Mouse (Mus musculus) embryonic facial prominence, embryonic 13.5 days (tissue): ENCODE results near the gene Dusp10. TPM values are rescaled to one million over a fixed set of nuclear protein-coding genes. Genes with fewer than 3 reads are reported as not detected.

ENCODE experiments used
- ATAC-seq: fragments of 200-750 bp; cut with Nextera tagmentation; 2 replicates; pipeline ENCODE4 v1.8.0; 2017; ENCODE audit warnings: low read depth; ENCODE audit not compliant: insufficient number of reproducible peaks, insufficient read depth, low FRiP score, low TSS enrichment
- H3K27ac ChIP-seq: fragments of 300-500 bp; sonication (generic); 2 replicates; pipeline ENCODE4 v1.5.1; 2015; ENCODE audit warnings: moderate library complexity, mild to moderate bottlenecking, inconsistent platforms
- H3K27me3 ChIP-seq: fragments of 300-500 bp; sonication (generic); 2 replicates; pipeline ENCODE4 v1.6.1; 2015; ENCODE audit warnings: mild to moderate bottlenecking, inconsistent platforms
- H3K36me3 ChIP-seq: fragments of 300-500 bp; sonication (generic); 2 replicates; pipeline ENCODE4 v1.6.1; 2015; ENCODE audit warnings: mild to moderate bottlenecking, inconsistent platforms
- H3K4me1 ChIP-seq: fragments of 300-500 bp; sonication (generic); 2 replicates; pipeline ENCODE4 v1.6.1; 2015; ENCODE audit warnings: inconsistent platforms
- H3K4me2 ChIP-seq: fragments of 300-500 bp; sonication (generic); 2 replicates; pipeline ENCODE4 v1.6.1; 2015; ENCODE audit warnings: moderate library complexity, mild to moderate bottlenecking, inconsistent platforms
- H3K4me3 ChIP-seq: fragments of 300-500 bp; sonication (generic); 2 replicates; pipeline ENCODE4 v1.5.1; 2015; ENCODE audit warnings: mild to moderate bottlenecking, inconsistent platforms
- H3K9ac ChIP-seq: fragments of 300-500 bp; sonication (generic); 2 replicates; pipeline ENCODE4 v1.6.1; 2015; ENCODE audit warnings: mild to moderate bottlenecking, inconsistent platforms
- H3K9me3 ChIP-seq: fragments of 300-500 bp; sonication (generic); 2 replicates; pipeline ENCODE4 v1.6.1; 2016; ENCODE audit warnings: inconsistent platforms
- WGBS: fragments of 180-500 bp; shearing (Covaris S2); methylation state at CpG from one replicate; pipeline ENCODE4 v1.1.7; 2015; ENCODE audit warnings: mixed read lengths; 5-methylcytosine and 5-hydroxymethylcytosine counted together
- polyA plus RNA-seq: library from polyadenylated mRNA; unstranded; fragments of >200 nt; fragmentation: Nextera tagmentation; extraction: Ambion mirVana; gene quantifications from 2 replicates; pipeline ENCODE4 v1.2.1, GENCODE M21; 2015

Gene Dusp10
- polyA plus RNA-seq, 1 experiment from 2014 or later: 13.1 TPM

DNA sequence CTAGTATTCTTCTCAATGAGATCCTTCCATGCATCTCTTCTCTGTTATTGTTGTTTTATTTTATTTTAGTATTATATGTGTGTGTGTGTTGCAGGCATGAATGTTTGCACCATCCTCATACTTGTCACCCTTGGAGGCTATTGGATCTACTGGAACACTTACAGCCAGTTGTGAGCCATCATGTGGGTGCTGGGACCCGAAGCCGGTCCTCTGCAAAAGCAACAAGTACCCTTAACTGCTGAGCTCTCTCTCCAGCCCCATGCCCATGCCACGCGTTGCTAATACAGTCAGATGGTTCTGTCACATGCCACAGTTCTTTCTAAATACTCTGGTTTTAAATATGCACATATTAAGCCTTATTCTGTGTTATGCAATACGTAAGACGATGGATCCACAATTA is 1.8 kb upstream of the Dusp10 start:
- Histone ChIP-seq H3K27me3 (no peaks in the 10 kb centered on the region), H3K27ac (no peak overlapping the region), H3K4me2 (no peak overlapping the region), H3K36me3 (no peaks in the 10 kb centered on the region), H3K4me1 (peaks cover 7% of the 10 kb centered on the region; the same call in 1 of the 2 replicates), H3K9me3 (no peaks in the 10 kb centered on the region), H3K4me3 (no peak overlapping the region), H3K9ac (no peak overlapping the region)
- no peak for ATAC-seq
- WGBS: 92% methylated on average over 6 of the region's 6 CpGs

DNA sequence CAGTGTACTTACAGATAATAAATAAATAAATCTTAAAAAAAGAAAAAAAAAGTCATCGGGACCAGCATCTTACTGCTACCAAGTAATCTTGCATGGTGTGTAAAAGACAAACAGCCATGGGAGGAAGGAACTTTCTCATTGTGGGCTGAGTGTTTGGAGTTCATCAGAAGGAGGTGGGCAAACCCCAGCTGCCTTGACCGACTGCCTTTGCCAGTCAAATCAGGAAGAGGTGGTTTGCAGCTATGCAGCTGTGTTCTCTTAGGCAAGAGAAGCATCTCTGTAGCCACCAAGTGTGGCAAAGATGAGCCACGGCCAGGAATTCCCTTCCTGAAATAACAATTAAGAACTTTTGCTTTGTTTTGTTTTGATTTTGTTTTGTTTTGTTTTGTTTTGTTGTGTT is 989 bp downstream of the Dusp10 start:
- WGBS: 78% methylated on average over 3 of the region's 3 CpGs
- Histone ChIP-seq H3K9ac (no peak overlapping the region), H3K9me3 (no peaks in the 10 kb centered on the region), H3K4me2 (no peak overlapping the region), H3K27ac (no peak overlapping the region), H3K27me3 (no peaks in the 10 kb centered on the region), H3K4me1 (no peaks in the 10 kb centered on the region), H3K4me3 (no peak overlapping the region), H3K36me3 (no peaks in the 10 kb centered on the region)
- no peak for ATAC-seq

DNA sequence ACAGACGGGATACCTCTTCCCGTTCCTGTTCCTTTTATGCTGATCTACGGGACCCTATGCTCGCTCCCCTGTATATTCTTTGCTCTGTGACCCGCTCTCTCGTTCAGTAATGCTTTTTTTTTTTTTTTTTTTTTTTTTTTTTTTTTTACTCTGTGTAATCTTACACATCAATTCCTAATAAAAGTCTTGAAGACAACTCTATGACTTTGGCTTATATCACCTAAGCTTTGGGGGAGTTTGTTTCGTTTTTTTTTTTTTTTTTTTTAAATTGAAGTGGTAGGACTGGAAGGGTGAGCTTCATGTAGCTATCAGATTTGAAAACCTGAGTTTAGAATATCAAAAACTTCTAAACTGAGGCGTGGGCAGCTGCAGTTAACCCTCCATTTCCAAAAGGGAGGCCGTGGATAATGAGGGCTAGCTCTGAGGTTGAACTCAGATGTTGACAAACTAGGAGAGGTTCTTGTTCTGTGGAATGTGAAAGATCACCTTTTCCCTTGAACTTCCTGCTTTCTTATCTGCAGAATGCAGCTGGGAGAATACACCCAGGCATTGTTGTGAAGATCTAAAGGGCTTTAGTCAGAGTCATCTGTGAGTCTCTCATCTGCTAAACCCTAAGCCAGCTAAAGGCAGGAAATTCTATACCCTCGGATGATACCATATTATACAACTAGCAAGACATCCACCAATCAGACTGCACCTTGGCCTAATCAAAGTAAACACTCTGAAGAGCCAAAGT is 3.1 kb downstream of the Dusp10 start:
- Histone ChIP-seq H3K4me2 (no peak overlapping the region), H3K4me3 (no peak overlapping the region), H3K4me1 (no peaks in the 10 kb centered on the region), H3K9me3 (no peaks in the 10 kb centered on the region), H3K27me3 (no peaks in the 10 kb centered on the region), H3K36me3 (no peaks in the 10 kb centered on the region), H3K9ac (no peak overlapping the region), H3K27ac (no peak overlapping the region)
- 71% methylated on average over 10 of the region's 10 CpGs for WGBS
- ATAC-seq: no peak

DNA sequence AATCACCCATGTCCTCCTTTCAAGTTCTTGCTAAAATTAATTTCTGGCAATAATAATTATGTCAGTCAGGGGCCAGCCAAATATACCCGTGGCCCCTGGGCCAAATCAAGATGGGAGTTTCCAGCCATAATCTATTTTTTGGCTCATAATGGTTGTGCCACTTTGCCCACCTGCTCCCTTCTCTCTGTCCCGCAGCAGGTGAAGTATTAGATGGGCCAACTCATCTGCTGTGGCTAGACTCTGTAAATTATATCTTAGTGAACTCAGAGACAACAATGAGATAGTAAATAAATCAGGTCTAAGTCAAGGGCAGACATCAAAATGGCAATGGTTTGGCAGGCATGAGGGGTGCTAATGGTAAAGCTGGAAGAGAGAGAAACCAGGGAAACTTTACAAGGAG is 4.5 kb downstream of the Dusp10 start:
- no peak for ATAC-seq
- Histone ChIP-seq H3K36me3 (no peaks in the 10 kb centered on the region), H3K9ac (no peak overlapping the region), H3K27ac (no peak overlapping the region), H3K4me1 (no peaks in the 10 kb centered on the region), H3K27me3 (no peaks in the 10 kb centered on the region), H3K9me3 (no peaks in the 10 kb centered on the region), H3K4me3 (no peak overlapping the region), H3K4me2 (no peak overlapping the region)
- WGBS: 86% methylated on average over 2 of the region's 2 CpGs

DNA sequence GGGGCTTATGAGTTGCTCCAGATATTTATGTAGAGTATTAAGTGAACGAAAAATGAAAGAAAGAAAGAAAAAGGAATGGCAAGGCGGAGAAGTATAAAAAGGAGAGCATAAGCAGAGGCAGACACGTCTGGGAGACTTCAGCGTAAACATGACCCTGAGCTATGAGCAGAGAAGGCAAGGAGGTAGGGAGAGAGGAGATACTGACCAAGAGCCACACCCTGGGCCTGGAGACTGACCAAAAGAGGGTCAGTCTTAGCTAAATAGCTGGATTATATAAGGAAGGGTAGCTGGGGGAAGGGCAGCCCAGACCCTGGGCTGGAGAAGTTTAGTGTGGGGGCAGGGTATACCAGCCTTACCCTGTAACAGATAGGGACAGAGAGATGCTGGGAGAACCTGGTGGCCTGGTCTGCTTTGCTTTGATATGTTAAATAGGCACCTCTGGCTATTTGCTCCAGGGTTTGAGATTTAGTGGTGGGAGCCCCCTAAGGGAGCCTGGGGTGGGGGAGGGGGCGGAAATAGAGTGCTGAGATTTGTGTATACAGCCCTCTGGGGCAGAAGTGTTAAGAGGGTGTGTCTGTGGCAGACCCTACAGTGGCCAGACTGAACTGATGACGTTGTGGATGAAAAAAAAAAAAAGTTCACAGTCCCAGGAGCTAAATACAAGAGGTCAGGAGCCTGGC is 6.1 kb downstream of the Dusp10 start:
- no peaks in the 10 kb centered on the region for H3K4me1 ChIP-seq
- no peak overlapping the region for H3K9ac ChIP-seq
- H3K27me3 ChIP-seq: no peaks in the 10 kb centered on the region
- WGBS: 50% methylated on average over 6 of the region's 6 CpGs
- H3K4me3 ChIP-seq: no peak overlapping the region
- H3K27ac ChIP-seq: no peak overlapping the region
- no peaks in the 10 kb centered on the region for H3K9me3 ChIP-seq
- ATAC-seq: no peak
- no peaks in the 10 kb centered on the region for H3K36me3 ChIP-seq
- H3K4me2 ChIP-seq: no peak overlapping the region

DNA sequence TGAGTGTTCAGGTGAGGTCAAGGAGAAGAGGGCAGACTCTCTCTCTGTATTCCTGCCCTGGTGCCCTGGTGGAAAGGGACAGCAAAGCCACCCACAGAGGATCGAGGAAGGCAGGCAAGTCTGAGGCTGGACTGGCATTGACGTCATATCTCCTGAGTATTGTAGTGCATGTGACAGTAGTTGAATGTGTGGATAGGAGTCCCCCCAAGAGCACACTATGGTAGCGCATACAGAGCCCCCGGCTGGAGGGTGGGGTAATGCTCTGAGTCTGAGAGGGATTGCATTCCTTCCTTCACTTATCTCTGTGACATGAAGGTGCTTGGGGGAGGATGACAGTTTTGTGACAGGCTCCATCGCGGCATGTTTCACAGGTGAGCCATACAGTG is 6.6 kb downstream of the Dusp10 start:
- Histone ChIP-seq H3K4me3 (no peak overlapping the region), H3K27me3 (no peaks in the 10 kb centered on the region), H3K27ac (no peak overlapping the region), H3K9me3 (no peaks in the 10 kb centered on the region), H3K36me3 (no peaks in the 10 kb centered on the region), H3K4me1 (no peaks in the 10 kb centered on the region), H3K9ac (no peak overlapping the region), H3K4me2 (no peak overlapping the region)
- no peak for ATAC-seq
- 45% methylated on average over 6 of the region's 6 CpGs for WGBS

DNA sequence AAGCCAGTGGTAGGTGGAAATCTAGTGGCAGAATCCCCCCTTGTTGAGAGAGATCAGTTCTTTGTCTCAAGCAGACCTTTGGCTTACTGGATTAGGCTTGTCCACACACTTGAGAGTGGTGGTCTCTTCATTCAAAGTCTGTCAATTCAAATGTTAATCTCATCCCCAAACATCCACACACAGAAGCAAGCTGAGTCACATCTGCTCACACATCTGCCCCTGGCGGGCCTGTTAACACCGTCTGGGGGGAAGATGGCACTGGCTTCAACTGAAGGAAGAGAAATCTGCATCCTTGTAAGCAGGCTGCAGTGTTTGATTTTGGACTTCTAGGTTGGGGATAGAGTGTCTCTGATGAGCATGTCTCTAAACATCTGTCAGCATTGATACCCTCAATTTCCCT is 10.9 kb downstream of the Dusp10 start:
- H3K4me1 ChIP-seq: no peaks in the 10 kb centered on the region
- no peaks in the 10 kb centered on the region for H3K27me3 ChIP-seq
- H3K9ac ChIP-seq: no peak overlapping the region
- ATAC-seq: no peak
- 67% methylated on average over 2 of the region's 2 CpGs for WGBS
- no peak overlapping the region for H3K4me3 ChIP-seq
- no peak overlapping the region for H3K4me2 ChIP-seq
- no peak overlapping the region for H3K27ac ChIP-seq
- no peaks in the 10 kb centered on the region for H3K9me3 ChIP-seq
- H3K36me3 ChIP-seq: no peaks in the 10 kb centered on the region

DNA sequence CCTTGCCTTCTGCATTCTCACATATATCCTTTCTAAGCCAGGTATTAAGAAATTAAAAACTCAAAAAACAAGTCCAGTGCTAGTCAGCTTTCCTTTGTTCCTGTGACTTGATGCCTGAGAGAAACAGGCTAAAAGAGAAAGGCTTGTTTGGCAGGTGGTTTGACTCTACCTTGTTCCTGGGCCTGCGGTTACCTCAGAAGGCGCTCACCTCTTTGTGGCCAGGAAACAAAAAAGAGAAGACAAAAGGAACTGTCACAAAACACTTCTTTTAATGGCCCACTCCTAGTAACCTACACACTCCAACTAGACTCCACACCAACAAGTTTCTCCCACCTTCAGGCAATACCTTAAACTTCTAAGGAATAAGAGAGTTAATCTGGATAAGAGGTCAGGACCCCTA is 11.5 kb downstream of the Dusp10 start:
- no peak for ATAC-seq
- H3K4me2 ChIP-seq: no peak overlapping the region
- H3K4me3 ChIP-seq: no peak overlapping the region

DNA sequence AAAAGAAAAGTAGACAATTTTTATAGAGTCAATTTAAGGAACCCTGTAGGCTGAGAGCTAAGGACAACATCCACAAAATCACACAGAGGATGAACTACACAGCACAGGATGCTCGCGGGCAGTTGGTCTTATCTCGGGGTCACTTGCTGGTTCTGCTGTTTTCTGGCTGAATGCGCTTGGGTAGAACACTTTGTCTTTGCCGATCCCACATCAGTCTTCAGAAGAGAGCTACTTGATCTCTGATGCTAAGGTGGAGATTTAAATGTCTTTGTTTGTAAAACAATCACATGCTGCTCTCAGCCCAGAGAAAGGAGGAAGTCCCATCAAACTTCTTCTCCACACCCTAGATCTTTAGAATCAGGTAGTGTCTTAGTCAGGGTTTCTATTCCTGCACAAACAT is 12.0 kb downstream of the Dusp10 start:
- H3K4me1 ChIP-seq: no peaks in the 10 kb centered on the region
- H3K4me2 ChIP-seq: no peak overlapping the region
- 87% methylated on average over 5 of the region's 5 CpGs for WGBS
- no peak overlapping the region for H3K9ac ChIP-seq
- no peaks in the 10 kb centered on the region for H3K9me3 ChIP-seq
- H3K27ac ChIP-seq: no peak overlapping the region
- ATAC-seq: no peak
- no peaks in the 10 kb centered on the region for H3K27me3 ChIP-seq
- no peak overlapping the region for H3K4me3 ChIP-seq
- no peaks in the 10 kb centered on the region for H3K36me3 ChIP-seq

More for the DNA sequence above, 11.5 kb downstream of the Dusp10 start:
- Histone ChIP-seq H3K27me3 (no peaks in the 10 kb centered on the region), H3K36me3 (no peaks in the 10 kb centered on the region), H3K9ac (no peak overlapping the region), H3K4me1 (no peaks in the 10 kb centered on the region), H3K9me3 (no peaks in the 10 kb centered on the region), H3K27ac (no peak overlapping the region)
- 88% methylated on average over 2 of the region's 2 CpGs for WGBS

DNA sequence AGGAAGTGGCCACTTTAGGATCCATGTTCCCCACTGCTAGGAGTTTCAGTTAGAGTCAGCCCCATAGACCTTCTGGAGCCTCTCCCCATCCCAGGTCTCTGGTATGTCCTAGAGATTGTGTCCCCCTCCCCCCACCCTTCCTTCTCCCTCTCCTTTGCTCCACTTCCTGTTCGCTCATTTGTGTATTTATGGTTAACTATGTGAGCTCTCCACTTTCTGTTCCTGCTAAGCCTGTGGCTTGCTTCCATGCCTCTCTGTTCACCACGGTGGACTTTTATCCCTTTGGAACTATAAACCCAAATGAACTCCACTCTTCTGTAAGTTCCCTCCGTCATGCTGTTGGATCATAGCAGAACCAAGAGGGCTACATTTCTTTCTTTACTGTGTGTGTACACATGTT is 13.9 kb downstream of the Dusp10 start:
- Histone ChIP-seq H3K27ac (no peak overlapping the region), H3K4me1 (no peaks in the 10 kb centered on the region), H3K27me3 (0 out of 2 replicates have a peak, but pooled peaks cover 3% of the 10 kb centered on the region), H3K36me3 (no peaks in the 10 kb centered on the region), H3K9ac (no peak overlapping the region), H3K4me2 (no peak overlapping the region), H3K4me3 (no peak overlapping the region), H3K9me3 (no peaks in the 10 kb centered on the region)
- no peak for ATAC-seq
- WGBS: 91% methylated on average over 3 of the region's 3 CpGs

DNA sequence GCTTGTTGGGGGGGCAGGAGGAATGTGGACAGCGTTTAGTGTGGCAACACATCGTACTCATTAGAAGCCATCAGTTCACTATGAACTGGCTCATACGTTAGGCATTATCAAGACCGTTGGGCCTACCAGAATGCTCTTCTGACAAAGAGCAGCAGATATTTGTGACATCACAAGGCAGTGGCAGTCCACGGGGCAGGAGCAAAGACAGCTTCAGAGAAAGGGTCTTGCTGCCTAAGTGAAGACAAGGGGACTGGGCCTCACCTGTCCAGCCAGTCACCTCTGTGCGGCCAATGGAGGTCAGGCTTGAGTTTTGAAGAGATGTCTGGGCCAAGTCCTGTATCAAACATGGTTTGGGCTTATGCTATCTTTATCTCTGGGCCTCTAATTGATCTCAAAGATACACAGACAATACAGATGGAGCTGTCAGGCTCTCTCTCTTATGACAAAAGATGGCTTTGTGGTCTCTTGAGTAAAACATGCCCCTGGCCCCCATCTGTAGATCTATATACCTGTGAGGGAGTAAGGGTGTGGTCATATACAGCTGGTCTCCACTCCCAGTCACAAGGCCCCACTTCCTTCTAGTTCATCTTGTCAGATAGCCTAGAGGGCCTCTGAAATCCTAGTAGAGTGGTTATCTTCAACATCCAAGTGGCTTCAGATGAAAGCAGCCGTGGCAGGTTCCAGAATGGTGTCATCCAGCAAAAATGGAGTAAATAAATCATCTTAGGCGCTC is 17.1 kb downstream of the Dusp10 start:
- WGBS: 91% methylated on average over 8 of the region's 8 CpGs
- Histone ChIP-seq H3K4me1 (peaks cover 9% of the 10 kb centered on the region), H3K27ac (no peak overlapping the region), H3K27me3 (peaks cover 9% of the 10 kb centered on the region; the same call in 1 of the 2 replicates), H3K4me3 (no peak overlapping the region), H3K4me2 (no peak overlapping the region), H3K9me3 (no peaks in the 10 kb centered on the region), H3K9ac (no peak overlapping the region), H3K36me3 (no peaks in the 10 kb centered on the region)
- no peak for ATAC-seq
